Mouse (Mus musculus) lung, postnatal 0 days (tissue): Measurements from ENCODE around the gene Cfap157.

ENCODE experiments used
- CTCF ChIP-seq: IDR thresholded peaks from 2 replicates; pipeline ENCODE4 v1.5.1; 2016; ENCODE audit warnings: antibody characterized with exemption, mild to moderate bottlenecking
- EP300 ChIP-seq: IDR thresholded peaks from 2 replicates; pipeline ENCODE4 v1.6.1; 2016; ENCODE audit warnings: antibody characterized with exemption, mild to moderate bottlenecking, control low read depth

DNA sequence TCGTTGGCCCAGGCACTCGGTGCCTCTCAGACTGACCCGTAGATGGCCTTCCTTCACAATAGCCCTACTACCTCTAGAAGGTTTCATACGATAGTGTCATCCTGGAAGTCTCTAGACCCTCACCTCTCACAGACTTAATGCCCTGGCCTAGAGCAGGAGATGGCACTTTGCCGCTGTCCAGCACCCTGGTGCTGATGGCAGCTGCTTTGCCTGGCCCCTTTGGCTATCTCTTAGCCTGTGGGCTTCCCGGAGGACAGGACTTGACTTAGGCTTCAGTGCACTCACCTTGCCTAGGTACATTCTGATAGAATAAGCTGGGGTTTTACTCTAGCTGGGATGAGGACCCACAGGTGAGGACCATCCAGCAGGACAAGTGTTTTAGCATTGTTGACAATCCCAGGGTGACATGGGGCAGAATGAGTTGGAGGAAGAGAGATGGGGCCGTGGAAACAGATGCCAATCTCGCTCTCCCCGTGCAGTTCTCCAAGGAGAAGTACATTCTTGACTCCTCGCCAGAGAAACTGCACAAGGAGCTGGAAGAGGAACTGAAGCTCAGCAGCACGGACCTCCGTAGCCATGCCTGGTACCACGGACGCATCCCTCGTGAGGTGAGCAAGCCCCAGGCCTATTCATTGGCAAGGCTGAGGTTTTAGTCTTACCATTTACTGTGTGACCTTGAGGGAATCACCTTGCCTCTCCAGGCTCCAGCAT lies 39.8 kb downstream of the Cfap157 start:
- TF ChIP-seq CTCF (no peak), EP300 (no peak)
